In genomic region chr9:50727171-50727924, GRCm38 (mm10) we compare ENCODE assay signal across 8 mouse cellular contexts. TPM values are rescaled to one million over a fixed set of nuclear protein-coding genes. Genes with fewer than 3 reads are reported as not detected.
DNase-seq lines count a peak whose midpoint lies in the region; ATAC-seq and TF ChIP-seq lines count a peak whose summit lies in the region.

No protein-coding gene starts in this region.

- peak overlapping the region; percentile 58 for H3K4me3 ChIP-seq in heart, adult 2 months
- peak overlapping the region; percentile 61 for H3K4me3 ChIP-seq in embryonic facial prominence, embryonic 12.5 days
- peak overlapping the region; percentile 61 for H3K4me3 ChIP-seq in hindbrain, embryonic 15.5 days
- peak overlapping the region; percentile 57 for H3K4me3 ChIP-seq in liver, embryonic 16.5 days (ENCODE audit: low read depth, low read length)
- H3K4me3 ChIP-seq in stomach, embryonic 15.5 days (replicated peaks) = peak overlapping the region; percentile 64

- no peak for TF ChIP-seq EP300 in heart, adult 2 months (IDR thresholded peaks at IDR 0.05; ENCODE audit: insufficient read depth, low read depth, low read length)

- peak overlapping the region; percentile 62 for H3K9ac ChIP-seq in heart, adult 2 months (ENCODE audit: low read depth, low read length)
- H3K9ac ChIP-seq in embryonic facial prominence, embryonic 12.5 days = peak overlapping the region; percentile 64
- H3K9ac ChIP-seq in hindbrain, embryonic 15.5 days = peak overlapping the region; percentile 67
- peak overlapping the region; percentile 28; the same call in 1 of the 2 replicates for H3K9ac ChIP-seq in liver, embryonic 16.5 days (ENCODE audit: low read depth, low read length)
- peak overlapping the region; percentile 56 for H3K9ac ChIP-seq in stomach, embryonic 15.5 days

- no peaks in the 10 kb centered on the region for H3K9me3 ChIP-seq in embryonic facial prominence, embryonic 12.5 days
- H3K9me3 ChIP-seq in hindbrain, embryonic 15.5 days = no peaks in the 10 kb centered on the region
- no peaks in the 10 kb centered on the region for H3K9me3 ChIP-seq in liver, embryonic 16.5 days (replicated peaks; ENCODE audit: control insufficient read depth, low read length)
- H3K9me3 ChIP-seq in stomach, embryonic 15.5 days = no peaks in the 10 kb centered on the region

- no peaks in the 10 kb centered on the region for H3K27me3 ChIP-seq in heart, adult 2 months (ENCODE audit: control insufficient read depth, insufficient read depth, low read length)
- no peaks in the 10 kb centered on the region for H3K27me3 ChIP-seq in embryonic facial prominence, embryonic 12.5 days
- H3K27me3 ChIP-seq in hindbrain, embryonic 15.5 days = no peaks in the 10 kb centered on the region
- peaks cover 17% of the 10 kb centered on the region for H3K27me3 ChIP-seq in liver, embryonic 16.5 days (ENCODE audit: control insufficient read depth, insufficient read depth, low read depth, low read length)
- H3K27me3 ChIP-seq in stomach, embryonic 15.5 days (replicated peaks) = no peaks in the 10 kb centered on the region

- peaks cover 6% of the 10 kb centered on the region for H3K4me1 ChIP-seq in heart, adult 2 months (ENCODE audit: control insufficient read depth, insufficient read depth, low read length)
- peaks cover 32% of the 10 kb centered on the region for H3K4me1 ChIP-seq in embryonic facial prominence, embryonic 12.5 days
- peaks cover 61% of the 10 kb centered on the region for H3K4me1 ChIP-seq in hindbrain, embryonic 15.5 days (replicated peaks)
- no peaks in the 10 kb centered on the region for H3K4me1 ChIP-seq in liver, embryonic 16.5 days (ENCODE audit: control insufficient read depth, low read depth, low read length)
- peaks cover 14% of the 10 kb centered on the region for H3K4me1 ChIP-seq in stomach, embryonic 15.5 days

- peak; percentile 37 to 38 for DNase-seq in heart, adult 2 months
- DNase-seq in heart, postnatal 25 days (ENCODE audit: low spot score) = no peak
- DNase-seq in NIH3T3 (ENCODE audit: low read depth) = peak; percentile 74

- WGBS in heart, adult 2 months = 8% methylated on average over 30 of the region's 30 CpGs
- under 1% methylated on average over 30 of the region's 30 CpGs for WGBS in embryonic facial prominence, embryonic 12.5 days
- WGBS in hindbrain, embryonic 15.5 days = 1% methylated on average over 30 of the region's 30 CpGs
- 13% methylated on average over 30 of the region's 30 CpGs for WGBS in liver, embryonic 16.5 days (ENCODE audit: insufficient replicate concordance)
- 7% methylated on average over 30 of the region's 30 CpGs for WGBS in stomach, embryonic 15.5 days

- H3K4me2 ChIP-seq in embryonic facial prominence, embryonic 12.5 days (replicated peaks) = peak overlapping the region; percentile 76
- H3K4me2 ChIP-seq in hindbrain, embryonic 15.5 days = peak overlapping the region; percentile 79
- peak overlapping the region; percentile 69 for H3K4me2 ChIP-seq in liver, embryonic 16.5 days (ENCODE audit: low read depth, low read length)
- peak overlapping the region; percentile 90 for H3K4me2 ChIP-seq in stomach, embryonic 15.5 days

- ATAC-seq in embryonic facial prominence, embryonic 12.5 days (ENCODE audit: insufficient number of reproducible peaks, insufficient read depth, low FRiP score, low TSS enrichment) = peak; percentile 5
- ATAC-seq in hindbrain, embryonic 15.5 days (ENCODE audit: low FRiP score, low read depth) = no peak; the same call in 1 of the 2 replicates
- no peak for ATAC-seq in liver, embryonic 16.5 days (ENCODE audit: low read depth)
- no peak for ATAC-seq in stomach, embryonic 15.5 days (ENCODE audit: insufficient read depth, low FRiP score, low read depth)
- no peak for ATAC-seq in CD4-positive, CD25-positive, alpha-beta regulatory T cell, adult 4 months

- H3K79me2 ChIP-seq in heart, adult 2 months (replicated peaks; ENCODE audit: control insufficient read depth, insufficient read depth, low read length) = no peaks in the 10 kb centered on the region

- no peak for TF ChIP-seq CTCF in heart, adult 2 months (IDR thresholded peaks at IDR 0.05)

- no peak for TF ChIP-seq POLR2A in heart, adult 2 months (IDR thresholded peaks at IDR 0.05; ENCODE audit: insufficient read depth, low read depth, low read length)

- H3K36me3 ChIP-seq in heart, adult 2 months (ENCODE audit: control insufficient read depth, insufficient read depth, low read length) = 0 out of 2 replicates have a peak, but pooled peaks cover 2% of the 10 kb centered on the region
- no peaks in the 10 kb centered on the region for H3K36me3 ChIP-seq in embryonic facial prominence, embryonic 12.5 days
- H3K36me3 ChIP-seq in hindbrain, embryonic 15.5 days = no peaks in the 10 kb centered on the region
- H3K36me3 ChIP-seq in liver, embryonic 16.5 days (ENCODE audit: control insufficient read depth, insufficient read depth) = no peaks in the 10 kb centered on the region
- no peaks in the 10 kb centered on the region for H3K36me3 ChIP-seq in stomach, embryonic 15.5 days

- peak overlapping the region; percentile 59 for H3K27ac ChIP-seq in heart, adult 2 months
- peak overlapping the region; percentile 81 for H3K27ac ChIP-seq in embryonic facial prominence, embryonic 12.5 days
- peak overlapping the region; percentile 90 for H3K27ac ChIP-seq in hindbrain, embryonic 15.5 days (replicated peaks)
- H3K27ac ChIP-seq in liver, embryonic 16.5 days (ENCODE audit: low read length) = no peak overlapping the region
- H3K27ac ChIP-seq in stomach, embryonic 15.5 days = no peak overlapping the region

- intact Hi-C loops in heart, adult 2 months (cut with DNase I) = no loop called here
- intact Hi-C loops in heart, postnatal 25 days (cut with DNase I) = loop anchor here (5.0 kb wide), 1 partner anchor 40 kb away; the partner anchor contains the start of gene Fdxacb1

RNA-seq across cellular contexts. Expression of gene Dixdc1, which starts 12.0 kb away (rescaled TPM):
- total RNA-seq in heart, adult 2 months (2021) = 1 to 10 TPM; 3.4 to 5.4 TPM
- polyA plus RNA-seq in heart, adult 2 months (2012; rRNA removed) = 2.6 and 4.9 TPM in 2 replicates
- 1 to 10 TPM; 2.5 to 5.3 TPM for total RNA-seq in heart, postnatal 25 days (2021)
- 20.2 and 20.8 TPM in 2 replicates for polyA plus RNA-seq in embryonic facial prominence, embryonic 12.5 days (2016; fragmentation: Nextera tagmentation; extraction: Ambion mirVana)
- 31.3 and 31.7 TPM in 2 replicates for polyA plus RNA-seq in hindbrain, embryonic 15.5 days (2015; fragmentation: Nextera tagmentation; extraction: Ambion mirVana)
- 2.2 and 2.7 TPM in 2 replicates for polyA plus RNA-seq in liver, embryonic 16.5 days (2015; fragmentation: Nextera tagmentation; extraction: Ambion mirVana)
- 8.0 and 10.9 TPM in 2 replicates for polyA plus RNA-seq in stomach, embryonic 15.5 days (2015; fragmentation: Nextera tagmentation; extraction: Ambion mirVana)
- under 1 TPM in 1 of 2 experiments, not detected in 1; 0.19 TPM for polyA plus RNA-seq in CD4-positive, CD25-positive, alpha-beta regulatory T cell, adult 4 months (2017; shearing (Covaris generic))

RNA-seq across cellular contexts. Expression of gene 2310030G06Rik, which starts 19.0 kb away (rescaled TPM):
- total RNA-seq in heart, adult 2 months (2021) = 1 to 10 TPM; 2.9 to 4.3 TPM
- polyA plus RNA-seq in heart, adult 2 months (2012; rRNA removed) = 5.6 and 7.4 TPM in 2 replicates
- 1 to 10 TPM; 1.9 to 2.4 TPM for total RNA-seq in heart, postnatal 25 days (2021)
- 4.5 and 4.6 TPM in 2 replicates for polyA plus RNA-seq in embryonic facial prominence, embryonic 12.5 days (2016; fragmentation: Nextera tagmentation; extraction: Ambion mirVana)
- polyA plus RNA-seq in hindbrain, embryonic 15.5 days (2015; fragmentation: Nextera tagmentation; extraction: Ambion mirVana) = 1.7 and 2.0 TPM in 2 replicates
- 4.6 and 5.2 TPM in 2 replicates for polyA plus RNA-seq in liver, embryonic 16.5 days (2015; fragmentation: Nextera tagmentation; extraction: Ambion mirVana)
- polyA plus RNA-seq in stomach, embryonic 15.5 days (2015; fragmentation: Nextera tagmentation; extraction: Ambion mirVana) = 16.0 and 17.5 TPM in 2 replicates
- polyA plus RNA-seq in CD4-positive, CD25-positive, alpha-beta regulatory T cell, adult 4 months (2017; shearing (Covaris generic)) = not detected

RNA-seq across cellular contexts. Expression of gene Cryab, which starts 23.8 kb away (rescaled TPM):
- 1,000 to 10,000 TPM; 2,783 to 3,339 TPM for total RNA-seq in heart, adult 2 months (2021)
- 3,110 and 4,349 TPM in 2 replicates for polyA plus RNA-seq in heart, adult 2 months (2012; rRNA removed)
- total RNA-seq in heart, postnatal 25 days (2021) = 1,000 to 10,000 TPM; 2,218 to 2,599 TPM
- 25.4 and 36.0 TPM in 2 replicates for polyA plus RNA-seq in embryonic facial prominence, embryonic 12.5 days (2016; fragmentation: Nextera tagmentation; extraction: Ambion mirVana)
- polyA plus RNA-seq in hindbrain, embryonic 15.5 days (2015; fragmentation: Nextera tagmentation; extraction: Ambion mirVana) = 13.3 and 15.4 TPM in 2 replicates
- 9.9 and 16.1 TPM in 2 replicates for polyA plus RNA-seq in liver, embryonic 16.5 days (2015; fragmentation: Nextera tagmentation; extraction: Ambion mirVana)
- 64.1 and 74.6 TPM in 2 replicates for polyA plus RNA-seq in stomach, embryonic 15.5 days (2015; fragmentation: Nextera tagmentation; extraction: Ambion mirVana)
- polyA plus RNA-seq in CD4-positive, CD25-positive, alpha-beta regulatory T cell, adult 4 months (2017; shearing (Covaris generic)) = not detected

RNA-seq across cellular contexts. Expression of gene Hspb2, which starts 24.8 kb away (rescaled TPM):
- 100 to 1,000 TPM; 131 to 139 TPM for total RNA-seq in heart, adult 2 months (2021)
- polyA plus RNA-seq in heart, adult 2 months (2012; rRNA removed) = 201 and 224 TPM in 2 replicates
- total RNA-seq in heart, postnatal 25 days (2021) = 100 to 1,000 TPM; 141 to 154 TPM
- 8.5 and 10.1 TPM in 2 replicates for polyA plus RNA-seq in embryonic facial prominence, embryonic 12.5 days (2016; fragmentation: Nextera tagmentation; extraction: Ambion mirVana)
- 1.6 and 1.8 TPM in 2 replicates for polyA plus RNA-seq in hindbrain, embryonic 15.5 days (2015; fragmentation: Nextera tagmentation; extraction: Ambion mirVana)
- polyA plus RNA-seq in liver, embryonic 16.5 days (2015; fragmentation: Nextera tagmentation; extraction: Ambion mirVana) = 1.7 and 2.7 TPM in 2 replicates
- 5.4 and 6.9 TPM in 2 replicates for polyA plus RNA-seq in stomach, embryonic 15.5 days (2015; fragmentation: Nextera tagmentation; extraction: Ambion mirVana)
- not detected for polyA plus RNA-seq in CD4-positive, CD25-positive, alpha-beta regulatory T cell, adult 4 months (2017; shearing (Covaris generic))

RNA-seq across cellular contexts. Expression of gene Fdxacb1, which starts 40.7 kb away (rescaled TPM):
- total RNA-seq in heart, adult 2 months (2021) = 1 to 10 TPM; 4.7 to 5.1 TPM
- polyA plus RNA-seq in heart, adult 2 months (2012; rRNA removed) = 3.4 and 5.2 TPM in 2 replicates
- 1 to 10 TPM; 5.1 to 5.2 TPM for total RNA-seq in heart, postnatal 25 days (2021)
- polyA plus RNA-seq in embryonic facial prominence, embryonic 12.5 days (2016; fragmentation: Nextera tagmentation; extraction: Ambion mirVana) = 10.5 and 12.5 TPM in 2 replicates
- polyA plus RNA-seq in hindbrain, embryonic 15.5 days (2015; fragmentation: Nextera tagmentation; extraction: Ambion mirVana) = 11.1 and 11.3 TPM in 2 replicates
- 7.8 and 7.9 TPM in 2 replicates for polyA plus RNA-seq in liver, embryonic 16.5 days (2015; fragmentation: Nextera tagmentation; extraction: Ambion mirVana)
- polyA plus RNA-seq in stomach, embryonic 15.5 days (2015; fragmentation: Nextera tagmentation; extraction: Ambion mirVana) = 12.3 and 12.5 TPM in 2 replicates
- polyA plus RNA-seq in CD4-positive, CD25-positive, alpha-beta regulatory T cell, adult 4 months (2017; shearing (Covaris generic)) = 10 to 100 TPM in 1 of 2 experiments, 1 to 10 TPM in 1; 6.5 to 17.9 TPM

Comparison
In these comparisons a context has a peak if more than half of its experiments do, and no peak if none do; other contexts are left out.
1. H3K27ac ChIP-seq: peak in heart, adult 2 months (single experiment), embryonic facial prominence, embryonic 12.5 days (single experiment) and hindbrain, embryonic 15.5 days (single experiment); none in liver, embryonic 16.5 days (single experiment) and stomach, embryonic 15.5 days (single experiment).
2. RNA of gene Cryab, which starts 23.8 kb away (polyA plus RNA-seq): 3,110 to 4,349 TPM in heart, adult 2 months; 64.1 to 74.6 TPM in stomach, embryonic 15.5 days, 25.4 to 36.0 TPM in embryonic facial prominence, embryonic 12.5 days, 9.9 to 16.1 TPM in liver, embryonic 16.5 days, 13.3 to 15.4 TPM in hindbrain, embryonic 15.5 days and not detected in CD4-positive, CD25-positive, alpha-beta regulatory T cell, adult 4 months; every median in the first group is over 10 times any median in the second.
3. Peak in every context shown above with its lines, with median percentiles within 50 percentile points of each other: H3K4me3 ChIP-seq, H3K9ac ChIP-seq and H3K4me2 ChIP-seq.